Mouse (Mus musculus) gastrocnemius, postnatal 25 days (tissue): ENCODE results near the gene Zfp652. TPM values are rescaled to one million over a fixed set of nuclear protein-coding genes. Genes with fewer than 3 reads are reported as not detected.
"Not testable (repeated sequence)": the region's sequence is repeated elsewhere in the genome, so short reads cannot be mapped to it uniquely, and the experiment has no call there.

Experiments
- DNase-seq: peaks from one replicate; pipeline ENCODE4 v3.0.0; 2022
- total RNA-seq, 2 experiments: library from RNA; stranded (reverse); gene quantifications; 1 replicate in 1 of 2; 2 replicates in 1 of 2; pipeline ENCODE4 v1.2.3; 2021

Gene Zfp652
- total RNA-seq, 2 experiments from 2014 or later = 62.2 to 71.7 TPM

GRCm38 (mm10) chr11:95712085-95712562, 349 bp upstream of the Zfp652 start:
- no peak for DNase-seq

- DNase-seq = peak; percentile 48
These were observed 845 bp downstream of the Zfp652 start for GRCm38 (mm10) chr11:95713225-95713810.

GRCm38 (mm10) chr11:95713811-95714241, 1.4 kb downstream of the Zfp652 start:
- DNase-seq = no peak

GRCm38 (mm10) chr11:95714411-95714810, 1.9 kb downstream of the Zfp652 start:
- no peak for DNase-seq

- no peak for DNase-seq
These were observed 3.7 kb downstream of the Zfp652 start for GRCm38 (mm10) chr11:95716136-95716535.

GRCm38 (mm10) chr11:95719356-95719755, 6.9 kb downstream of the Zfp652 start:
- DNase-seq = no peak

- DNase-seq = no peak
These were observed 10.8 kb downstream of the Zfp652 start, which contains the start of gene B130006D01Rik for GRCm38 (mm10) chr11:95723287-95723686. Gene B130006D01Rik (plus strand): TSS chr11:95723587.

- no peak for DNase-seq
These were observed 12.0 kb downstream of the Zfp652 start for GRCm38 (mm10) chr11:95724466-95724865.

GRCm38 (mm10) chr11:95726156-95726555, 13.7 kb downstream of the Zfp652 start:
- DNase-seq = no peak

- DNase-seq = no peak
These were observed 15.5 kb downstream of the Zfp652 start for GRCm38 (mm10) chr11:95727947-95728346.

- DNase-seq = no peak
These were observed 16.7 kb downstream of the Zfp652 start for GRCm38 (mm10) chr11:95728916-95729907.

GRCm38 (mm10) chr11:95734485-95734884, 22.0 kb downstream of the Zfp652 start:
- DNase-seq = no peak

- DNase-seq = peak; percentile 22
These were observed 25.3 kb downstream of the Zfp652 start for GRCm38 (mm10) chr11:95737811-95738210.

GRCm38 (mm10) chr11:95744521-95744920, 32.0 kb downstream of the Zfp652 start:
- no peak for DNase-seq

GRCm38 (mm10) chr11:95746821-95747220, 34.3 kb downstream of the Zfp652 start:
- DNase-seq = no peak

- DNase-seq = no peak
These were observed 35.9 kb downstream of the Zfp652 start for GRCm38 (mm10) chr11:95748331-95748730.

- DNase-seq = no peak
These were observed 37.1 kb downstream of the Zfp652 start for GRCm38 (mm10) chr11:95749619-95750018.

- DNase-seq = peak; percentile 25
These were observed 38.5 kb downstream of the Zfp652 start for GRCm38 (mm10) chr11:95750995-95751394.

GRCm38 (mm10) chr11:95755137-95755536, 42.7 kb downstream of the Zfp652 start:
- not testable (repeated sequence) for DNase-seq

GRCm38 (mm10) chr11:95760521-95760920, 48.0 kb downstream of the Zfp652 start:
- DNase-seq = no peak

GRCm38 (mm10) chr11:95762996-95763395, 50.5 kb downstream of the Zfp652 start:
- DNase-seq = no peak

- no peak for DNase-seq
These were observed 52.3 kb downstream of the Zfp652 start for GRCm38 (mm10) chr11:95764806-95765205.

GRCm38 (mm10) chr11:95765334-95765733, 52.9 kb downstream of the Zfp652 start:
- no peak for DNase-seq
